Mouse (Mus musculus): ENCODE results near the gene Abat.

Gene Abat

DNA sequence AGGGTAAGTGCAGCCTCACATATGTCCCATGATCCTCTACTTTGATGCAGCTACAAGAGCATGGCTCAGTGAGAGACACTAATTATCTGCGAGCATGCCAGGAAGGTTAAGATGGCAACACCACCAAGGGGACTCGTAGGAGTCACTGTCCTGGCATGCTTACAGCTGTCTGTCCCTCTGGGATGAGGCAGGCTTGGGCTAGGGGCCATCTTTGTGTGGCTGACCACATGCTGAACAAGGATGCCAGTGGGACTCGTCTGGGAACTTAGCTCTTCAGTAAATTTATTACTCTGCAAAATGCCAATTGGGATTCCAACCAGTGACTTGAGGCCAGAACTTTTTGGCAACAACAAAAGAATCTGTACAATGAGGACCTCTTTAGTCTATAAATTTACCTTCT, 62.9 kb downstream of the Abat start:
- DNase-seq: no peak

- DNase-seq: no peak
Observed at GRCm38 (mm10) chr16:8576901-8577300, 63.7 kb downstream of the Abat start.

DNA sequence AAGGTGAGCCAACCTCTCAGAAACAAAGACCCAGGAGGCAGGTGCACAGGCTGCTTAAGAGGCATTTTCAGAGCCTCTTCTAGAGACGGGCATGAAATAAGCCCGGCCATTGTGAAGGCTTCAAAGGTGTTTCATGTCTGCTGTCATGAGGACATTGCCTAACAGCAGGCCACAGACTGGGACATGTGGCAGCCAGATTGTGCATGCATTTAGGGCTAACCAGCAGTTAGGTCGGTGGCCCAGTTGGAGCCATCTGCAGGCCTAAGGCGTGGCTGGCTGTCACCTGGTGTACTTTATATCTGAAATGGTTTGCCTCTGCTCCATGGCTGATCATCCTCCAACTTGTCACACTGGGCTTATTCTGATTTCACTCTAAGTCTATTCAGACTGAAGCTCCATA, 65.1 kb downstream of the Abat start:
- no peak for DNase-seq

- DNase-seq: no peak
Observed at GRCm38 (mm10) chr16:8579546-8579945, 66.3 kb downstream of the Abat start.

DNA sequence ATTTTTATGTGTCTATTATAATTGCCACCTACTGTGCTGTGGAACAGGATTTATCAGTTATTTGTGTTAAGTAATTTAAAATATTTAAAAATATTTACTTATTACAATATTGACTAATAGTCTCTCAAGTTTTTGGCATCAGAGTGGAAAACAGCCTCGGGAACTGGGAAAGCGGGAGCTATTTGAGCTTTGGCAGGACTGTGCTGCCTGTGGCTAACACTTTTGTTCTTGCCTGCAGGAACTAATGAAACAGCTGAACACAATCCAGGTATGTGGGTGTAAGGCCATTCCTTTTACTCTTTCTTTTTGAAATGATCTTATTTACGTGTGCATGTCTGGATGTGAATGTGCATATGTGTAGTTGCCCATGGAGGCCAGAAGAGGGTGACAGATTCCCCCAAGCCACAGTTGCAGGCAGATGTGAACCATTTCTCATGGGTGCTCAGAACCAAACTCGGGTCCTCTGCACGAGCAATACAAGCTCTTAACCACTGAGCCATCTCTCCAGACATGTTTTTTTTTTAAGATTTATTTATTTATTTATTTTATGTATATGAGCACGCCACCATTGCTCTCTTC, 68.5 kb downstream of the Abat start:
- DNase-seq: no peak

- no peak for DNase-seq
Observed at GRCm38 (mm10) chr16:8582579-8583295, 69.5 kb downstream of the Abat start.

GRCm38 (mm10) chr16:8584248-8584647, 71.0 kb downstream of the Abat start:
- no peak for DNase-seq

- DNase-seq: no peak
Observed at GRCm38 (mm10) chr16:8585056-8585455, 71.8 kb downstream of the Abat start.

DNA sequence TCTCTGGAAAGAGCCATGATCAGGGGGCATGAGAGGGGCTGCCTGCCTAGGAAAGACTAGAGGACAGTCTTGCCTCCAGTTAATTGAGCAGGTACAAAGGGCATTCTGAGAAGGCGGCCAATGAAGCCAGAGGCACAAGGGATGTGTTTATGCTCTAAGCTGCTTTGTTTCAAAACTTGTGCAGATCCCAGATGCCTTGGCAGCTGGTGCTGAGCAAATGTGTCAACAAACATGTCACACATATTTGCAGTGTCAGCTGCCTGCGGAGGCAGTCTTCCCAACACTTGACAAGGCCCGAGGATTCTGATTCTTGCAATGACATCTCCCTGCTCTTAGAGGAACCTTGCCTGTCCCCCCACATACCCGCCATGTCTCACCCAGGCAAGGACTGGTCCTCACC, 82.2 kb downstream of the Abat start:
- peak; percentile 5 to 39 for DNase-seq

DNA sequence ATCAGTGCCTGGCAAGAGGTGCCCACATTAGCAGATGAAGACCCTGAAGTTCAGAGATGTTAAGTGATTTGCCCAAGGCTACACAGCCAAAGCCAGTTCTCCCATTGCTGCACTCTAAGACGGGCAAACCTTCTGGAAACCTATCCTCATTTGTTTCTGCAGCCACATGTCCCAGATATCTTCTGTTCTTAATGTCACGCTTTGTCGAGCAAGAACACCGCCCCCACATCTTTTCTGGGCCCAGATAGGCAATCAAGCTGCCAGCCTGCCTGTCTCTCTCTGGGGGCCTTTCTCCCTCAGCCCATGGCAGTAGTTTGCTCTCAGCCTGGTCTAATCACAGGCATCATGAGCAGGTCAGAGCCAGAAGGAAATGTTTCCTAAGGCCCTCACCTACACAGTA, 83.1 kb downstream of the Abat start:
- DNase-seq: no peak

DNA sequence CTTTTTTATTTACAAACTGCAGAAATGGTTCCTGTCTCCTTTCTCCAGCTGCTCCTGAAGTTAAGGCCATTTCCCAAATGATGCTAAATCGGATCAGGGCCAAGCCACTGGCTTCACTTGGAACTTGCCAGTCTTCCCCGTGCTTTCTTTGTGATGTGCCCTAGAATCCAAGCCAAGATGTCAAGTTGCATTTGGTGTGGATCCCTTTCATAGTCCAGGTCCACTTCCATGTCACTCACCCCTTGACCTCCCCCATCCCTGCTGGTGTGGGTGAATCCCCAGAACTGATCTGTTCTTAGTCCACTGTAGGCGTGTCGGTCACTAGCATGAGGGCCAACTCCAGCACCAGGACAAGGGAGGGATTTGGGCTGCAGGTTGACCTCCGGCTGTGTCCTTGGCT, 84.3 kb downstream of the Abat start:
- DNase-seq: no peak

DNA sequence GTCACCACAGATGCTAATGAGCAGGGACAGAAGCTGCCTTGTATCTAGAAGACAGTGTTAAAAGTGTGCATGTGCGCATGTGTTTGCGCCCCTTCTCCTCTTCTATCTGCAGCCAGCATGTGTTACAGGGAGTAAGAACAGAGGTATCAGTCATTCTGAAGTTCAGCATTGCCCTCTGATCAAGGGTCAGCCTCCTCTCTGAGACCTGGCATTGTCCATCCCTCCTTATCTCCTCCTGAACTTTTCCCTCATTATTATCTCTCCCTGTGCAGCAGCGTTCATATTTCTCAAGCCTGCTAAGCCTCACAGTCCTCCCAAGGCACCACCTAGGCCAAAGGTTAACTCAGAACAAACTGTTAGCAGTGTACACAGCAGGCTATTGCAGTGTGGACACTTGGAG, 90.6 kb downstream of the Abat start:
- DNase-seq: no peak

DNA sequence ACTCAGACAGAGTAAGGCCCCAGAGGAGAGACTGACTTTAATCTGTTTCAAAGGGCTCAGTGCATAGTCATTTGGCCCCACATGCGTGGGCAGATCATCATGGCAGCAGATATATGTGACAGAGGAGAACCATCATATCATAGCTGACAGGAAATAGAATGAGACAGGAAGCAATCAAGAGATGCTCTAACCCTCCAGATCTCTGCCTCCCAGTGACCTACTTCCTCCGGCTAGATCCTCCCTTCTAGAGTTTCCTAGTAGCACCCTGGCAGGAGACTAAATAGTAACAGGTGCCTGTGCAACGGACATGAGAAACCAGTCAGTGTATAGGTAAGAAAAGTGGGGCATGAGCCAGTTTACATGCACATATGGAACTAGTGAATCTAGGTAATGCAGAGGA, 97.2 kb downstream of the Abat start:
- no peak for DNase-seq

DNA sequence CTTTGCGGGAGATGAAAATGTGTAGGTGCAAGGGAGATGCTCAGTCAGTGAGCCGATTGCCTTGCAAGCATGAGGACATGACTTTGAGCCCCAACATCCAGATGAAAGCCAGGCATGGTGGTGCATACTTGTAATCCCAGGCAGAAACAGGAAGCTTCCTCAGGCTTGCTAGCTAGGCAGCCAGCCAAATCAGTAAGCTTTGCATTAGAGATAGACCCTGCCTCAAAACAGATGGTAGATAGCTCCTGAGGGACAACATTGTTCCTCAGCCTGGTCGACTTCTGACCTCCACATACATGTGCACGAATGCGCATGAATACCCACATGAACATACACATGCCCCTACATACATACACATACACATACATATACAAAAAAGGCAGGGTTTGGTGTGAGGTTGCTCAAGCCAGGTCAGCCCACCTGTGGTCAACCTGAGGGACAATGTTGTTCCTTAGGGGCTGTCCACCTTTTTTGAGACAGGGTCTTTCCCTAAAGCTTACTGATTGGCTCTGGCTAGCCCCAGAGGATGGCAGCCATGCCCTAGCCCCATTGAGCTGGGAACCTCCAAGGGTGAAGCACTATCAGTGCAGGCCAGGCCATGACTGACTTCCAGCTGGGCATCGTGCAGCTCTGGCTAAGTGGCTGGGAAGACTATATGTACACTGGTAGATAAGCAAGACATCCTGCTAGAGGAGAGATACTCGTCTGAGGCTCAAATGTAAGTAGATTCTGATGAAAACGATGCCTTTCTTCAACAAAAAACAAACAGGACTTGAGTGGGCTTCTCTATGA, 99.2 kb downstream of the Abat start:
- DNase-seq: no peak

DNA sequence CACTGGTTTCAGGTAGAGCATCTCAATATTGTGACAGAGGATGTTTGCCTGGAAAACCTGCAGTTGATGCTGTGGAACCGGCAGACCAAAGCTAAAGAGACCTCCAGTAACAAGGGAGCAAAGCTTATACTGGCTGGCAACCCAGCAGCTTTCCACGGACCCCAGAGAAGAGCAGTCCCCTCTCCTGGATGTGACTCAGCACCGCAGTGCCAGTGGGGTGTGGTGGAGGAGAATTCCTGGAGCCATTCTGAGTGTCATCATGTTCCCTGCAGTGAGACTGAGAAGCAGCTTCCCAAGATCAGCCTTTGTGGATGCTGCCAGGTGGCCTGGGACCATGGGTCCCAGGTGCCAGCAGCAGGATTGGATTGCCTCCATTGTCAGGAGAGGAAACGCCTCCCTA, 99.8 kb downstream of the Abat start:
- no peak for DNase-seq

DNA sequence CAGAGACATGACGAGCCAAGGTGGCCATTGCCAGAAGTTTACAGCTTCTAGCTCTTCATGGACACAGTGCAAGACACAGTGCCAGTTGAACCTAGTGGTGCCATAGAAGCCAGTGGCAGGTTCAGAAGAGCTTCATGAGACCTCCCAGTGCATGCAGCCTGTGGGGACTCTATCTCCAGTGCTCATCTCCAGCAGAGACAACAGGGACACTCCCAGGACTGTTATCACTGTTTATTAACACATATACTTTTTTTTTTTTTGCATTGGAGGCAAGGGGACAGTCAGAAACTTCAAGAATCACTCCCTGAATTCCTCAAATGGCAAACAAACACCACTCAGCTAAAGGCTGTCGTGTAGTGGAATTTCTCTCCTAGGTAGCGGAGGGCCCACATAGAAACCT, 100.2 kb downstream of the Abat start:
- no peak for DNase-seq

GRCm38 (mm10) chr16:8619659-8620314, 106.6 kb downstream of the Abat start:
- no peak for DNase-seq

GRCm38 (mm10) chr16:8620315-8621115, 107.3 kb downstream of the Abat start:
- DNase-seq: no peak

DNA sequence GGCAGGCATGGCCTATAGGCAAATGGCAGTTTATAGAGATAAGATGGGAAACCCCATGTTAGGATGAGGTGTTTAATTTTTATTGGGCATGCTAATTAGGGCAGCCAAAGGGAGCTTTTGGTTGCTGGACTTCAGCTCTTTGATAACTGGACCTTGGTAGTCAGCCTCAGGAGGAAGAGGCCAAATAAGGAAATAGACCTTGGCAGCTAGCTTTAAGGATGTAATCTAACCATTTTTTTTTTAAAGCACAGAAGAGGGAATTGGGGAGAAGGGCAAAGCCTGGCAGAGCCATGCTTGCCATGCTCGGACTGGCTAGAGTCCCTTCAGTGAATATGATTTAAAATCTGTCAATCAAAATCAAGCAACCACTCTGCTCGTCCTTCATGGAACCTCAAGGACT, 117.2 kb downstream of the Abat start:
- no peak for DNase-seq

DNA sequence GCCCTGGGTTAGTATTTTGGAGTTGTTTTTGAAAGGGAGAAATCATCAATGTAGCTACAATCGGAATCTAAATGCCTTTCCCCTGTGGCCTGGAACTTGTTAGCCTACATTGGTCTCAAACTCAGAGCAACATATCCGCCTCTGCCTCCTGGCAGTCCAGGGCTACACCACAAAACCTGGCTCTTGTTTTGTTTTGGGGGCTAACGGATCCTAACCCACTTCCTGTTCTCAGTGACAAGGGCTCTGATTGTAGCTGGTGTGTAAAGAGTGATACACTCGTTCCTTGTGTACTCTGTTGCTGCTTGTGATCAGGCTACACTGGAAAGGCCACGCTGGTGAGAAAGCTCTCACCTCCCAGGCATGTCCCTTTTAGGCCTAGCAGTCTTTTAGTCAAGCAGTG, 118.2 kb downstream of the Abat start:
- no peak for DNase-seq

DNA sequence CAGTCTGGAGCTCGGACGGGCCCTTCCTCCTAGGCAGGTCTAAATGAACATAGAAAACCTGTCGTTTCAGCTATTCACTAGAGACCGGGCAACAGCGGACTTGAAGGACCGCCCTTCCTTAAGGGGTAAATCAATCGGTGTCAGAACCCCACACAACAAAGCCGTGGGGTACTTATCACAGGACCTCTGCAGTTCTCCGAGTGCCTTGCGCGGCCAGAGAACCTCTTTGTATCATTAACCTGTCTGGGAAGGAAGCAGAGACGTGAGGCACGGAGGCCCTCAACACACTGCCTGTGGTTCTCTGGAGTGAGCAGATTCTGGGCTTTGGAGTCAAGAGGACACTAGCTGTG, 123.6 kb downstream of the Abat start:
- DNase-seq: no peak

- DNase-seq: peak; percentile 86 to 91
Observed at GRCm38 (mm10) chr16:8637217-8638051, 124.2 kb downstream of the Abat start, which contains the start of the genes Pmm2 and Tmem186. TSS of gene Pmm2 (plus strand) at chr16:8637674. TSS of gene Tmem186 (minus strand) at chr16:8637712.
